Comparison of ENCODE assay signal across 36 mouse cellular contexts in the genomic region with DNA sequence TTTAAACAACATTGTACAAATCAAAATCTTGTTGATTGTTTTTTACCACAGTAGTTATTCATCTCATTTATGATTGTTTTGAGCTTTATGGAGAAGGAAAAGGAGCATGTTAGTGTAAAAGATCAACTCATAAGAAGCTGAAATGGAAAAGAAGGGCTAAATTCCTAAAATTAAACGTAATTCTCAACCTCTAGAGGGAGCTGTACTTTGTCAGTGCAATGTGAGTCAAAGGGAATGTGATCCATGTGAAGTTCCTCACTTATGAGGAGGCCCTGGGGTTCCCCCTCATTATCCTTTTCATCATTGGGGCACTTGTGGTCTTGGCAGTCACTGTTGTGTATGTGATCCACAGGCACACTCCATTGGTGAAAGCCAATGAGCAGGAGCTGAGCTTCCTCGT. TPM values are rescaled to one million over a fixed set of nuclear protein-coding genes. Genes with fewer than 3 reads are reported as not detected.
DNase-seq lines count a peak whose midpoint lies in the region; ATAC-seq and TF ChIP-seq lines count a peak whose summit lies in the region.
"Had no signal": no experiment of that assay in that cellular context is flagged by ENCODE, and none has a peak within 500 bp of the region (broad histone marks: within the 10 kb centered on the region; RNA-seq: fewer than 3 reads in every experiment).

No protein-coding gene starts in this region.

- POLR2A ChIA-PET in Patski (lab: Charles Lee) = no interaction called here

- H3K4me2 ChIP-seq in hindbrain, embryonic 11.5 days (replicated peaks; ENCODE audit: low read depth, low read length) = no peak overlapping the region
- H3K4me2 ChIP-seq: embryonic facial prominence, embryonic 12.5 days; heart, embryonic 15.5 days; hindbrain, embryonic 12.5 days; limb, embryonic 12.5 days; liver, embryonic 15.5 days; midbrain, embryonic 13.5 days; neural tube, embryonic 15.5 days had no signal

- H3K4me1 ChIP-seq in hindbrain, embryonic 11.5 days (replicated peaks; ENCODE audit: control insufficient read depth, insufficient read depth, low read length) = no peaks in the 10 kb centered on the region
- H3K4me1 ChIP-seq: embryonic facial prominence, embryonic 12.5 days; heart, embryonic 15.5 days; hindbrain, embryonic 12.5 days; limb, embryonic 12.5 days; liver, embryonic 15.5 days; midbrain, embryonic 13.5 days; neural tube, embryonic 15.5 days had no signal

- in situ Hi-C loops in Patski (cut with MboI; ENCODE audit: low pct_unique_long_range_greater_than_20kb) = no loop called here

- H3K9ac ChIP-seq in hindbrain, embryonic 11.5 days (ENCODE audit: low read depth, low read length) = no peak overlapping the region
- H3K9ac ChIP-seq: embryonic facial prominence, embryonic 12.5 days; heart, embryonic 15.5 days; hindbrain, embryonic 12.5 days; limb, embryonic 12.5 days; liver, embryonic 15.5 days; midbrain, embryonic 13.5 days; neural tube, embryonic 15.5 days had no signal

- no peak for ATAC-seq in Patski
- no peak for ATAC-seq in hindbrain, embryonic 11.5 days (ENCODE audit: low FRiP score)
- ATAC-seq: forebrain, embryonic 14.5 days; midbrain, embryonic 13.5 days had no signal

- 74% methylated on average over 2 of the region's 2 CpGs for whole genome bisulfite sequencing in hindbrain, embryonic 11.5 days

- peak; percentile 33 for TF ChIP-seq CTCF in gastrocnemius, adult 2 months (IDR thresholded peaks at IDR 0.05)
- peak; percentile 12 for TF ChIP-seq CTCF in left cerebral cortex, adult 2 months (IDR thresholded peaks at IDR 0.05)
- peak; percentile 29 for TF ChIP-seq CTCF in Patski (IDR thresholded peaks at IDR 0.05)

- H3K27ac ChIP-seq in gastrocnemius, adult 2 months = no peak overlapping the region
- no peak overlapping the region for H3K27ac ChIP-seq in left cerebral cortex, adult 2 months
- no peak overlapping the region for H3K27ac ChIP-seq in hindbrain, embryonic 11.5 days (ENCODE audit: low read depth, low read length)
- H3K27ac ChIP-seq: embryonic facial prominence, embryonic 12.5 days; heart, embryonic 15.5 days; hindbrain, embryonic 12.5 days; limb, embryonic 12.5 days; liver, embryonic 15.5 days; macrophage; midbrain, embryonic 13.5 days; neural tube, embryonic 15.5 days had no signal

- no peaks in the 10 kb centered on the region for H3K9me3 ChIP-seq in hindbrain, embryonic 11.5 days (ENCODE audit: control insufficient read depth, low read length)
- H3K9me3 ChIP-seq: embryonic facial prominence, embryonic 12.5 days; heart, embryonic 15.5 days; hindbrain, embryonic 12.5 days; limb, embryonic 12.5 days; liver, embryonic 15.5 days; midbrain, embryonic 13.5 days; neural tube, embryonic 15.5 days had no signal

- peaks cover 3% of the 10 kb centered on the region for H3K27me3 ChIP-seq in Patski
- H3K27me3 ChIP-seq in hindbrain, embryonic 11.5 days (ENCODE audit: control insufficient read depth, insufficient read depth, low read length) = no peaks in the 10 kb centered on the region
- H3K27me3 ChIP-seq: embryonic facial prominence, embryonic 12.5 days; heart, embryonic 15.5 days; hindbrain, embryonic 12.5 days; limb, embryonic 12.5 days; liver, embryonic 15.5 days; midbrain, embryonic 13.5 days; neural tube, embryonic 15.5 days had no signal

- DNase-seq in gastrocnemius, adult 2 months = no peak
- DNase-seq in gastrocnemius, postnatal 25 days = no peak
- DNase-seq in left cerebral cortex, adult 2 months (ENCODE audit: extremely low spot score in 1 of 2, low spot score in 2 of 2) = no peak
- no peak for DNase-seq in left cerebral cortex, postnatal 4 days
- DNase-seq in 3T3-L1 (ENCODE audit: low read depth, low spot score) = peak; percentile 15
- DNase-seq in Patski (ENCODE audit: low read depth, low spot score) = no peak
- DNase-seq in hindbrain, embryonic 11.5 days (ENCODE audit: low spot score) = no peak
- no peak for DNase-seq in cerebellum, adult 9-10 months
- DNase-seq: adrenal gland, postnatal 10 days; cerebellum, adult 11 months; cerebellum, adult 9-11 months; embryo, embryonic 11 days; gastrocnemius, postnatal 36 days; heart, adult 18-20 months; kidney, adult 11 months; kidney, postnatal 25 days; layer of hippocampus, postnatal 36 days; lung, postnatal 10 days; right cerebral cortex, postnatal 4 days; thymus, adult 2 months; thymus, postnatal 4 days had no signal

- CTCF ChIA-PET in Patski (lab: Charles Lee) = interaction anchor here (1.0 kb wide), 1 partner anchor 12 kb away, joined by 4 read pairs; no protein-coding TSS in a partner anchor

- H3K36me3 ChIP-seq in hindbrain, embryonic 11.5 days (ENCODE audit: control insufficient read depth, insufficient read depth, low read length) = no peaks in the 10 kb centered on the region
- H3K36me3 ChIP-seq: embryonic facial prominence, embryonic 12.5 days; heart, embryonic 15.5 days; hindbrain, embryonic 12.5 days; limb, embryonic 12.5 days; liver, embryonic 15.5 days; midbrain, embryonic 13.5 days; neural tube, embryonic 15.5 days had no signal

- intact Hi-C loops in gastrocnemius, adult 2 months (cut with DNase I) = no loop called here
- intact Hi-C loops in left cerebral cortex, adult 2 months (cut with DNase I) = loop anchor here (5.0 kb wide), 1 partner anchor 454 kb away; no protein-coding TSS in a partner anchor
- intact Hi-C loops in left cerebral cortex, postnatal 4 days (cut with DNase I) = no loop called here

- H3K4me3 ChIP-seq in gastrocnemius, adult 2 months = no peak overlapping the region
- H3K4me3 ChIP-seq in left cerebral cortex, adult 2 months = no peak overlapping the region
- no peak overlapping the region for H3K4me3 ChIP-seq in hindbrain, embryonic 11.5 days (ENCODE audit: low read depth, low read length)
- H3K4me3 ChIP-seq: embryonic facial prominence, embryonic 12.5 days; heart, embryonic 15.5 days; hindbrain, embryonic 12.5 days; limb, embryonic 12.5 days; liver, embryonic 15.5 days; midbrain, embryonic 13.5 days; neural tube, embryonic 15.5 days had no signal

RNA-seq across cellular contexts. Expression of gene Vmn2r7, which starts 54.0 kb away (rescaled TPM):
- not detected for total RNA-seq in gastrocnemius, adult 2 months (2021)
- not detected for total RNA-seq in gastrocnemius, postnatal 25 days (2021)
- total RNA-seq in left cerebral cortex, adult 2 months (2021) = under 1 TPM in 1 of 2 experiments, not detected in 1; 0.14 TPM
- total RNA-seq in left cerebral cortex, postnatal 4 days (2021) = not detected
- not detected for polyA plus RNA-seq in Patski (2021)
- polyA plus RNA-seq in hindbrain, embryonic 11.5 days (2014; fragmentation: Nextera tagmentation; extraction: Ambion mirVana) = not detected in 2 replicates
- total RNA-seq: adrenal gland, postnatal 10 days; gastrocnemius, postnatal 36 days; heart, adult 18-20 months; heart, postnatal 25 days; layer of hippocampus, postnatal 36 days; left cerebral cortex, postnatal 14 days; liver, adult 2 months; megakaryocyte-erythroid progenitor cell, adult 5-6 weeks had no signal
- polyA plus RNA-seq: forebrain, embryonic 14.5 days; heart, embryonic 15.5 days; hindbrain, embryonic 12.5 days; kidney, embryonic 14.5 days; limb, embryonic 12.5 days; liver, adult 2 months; liver, embryonic 15.5 days; macrophage; midbrain, embryonic 13.5 days; neural tube, embryonic 15.5 days; spleen, adult 2 months; thymus, adult 2 months had no signal
